Mouse (Mus musculus): ENCODE measurements around the gene Fgd6.

Gene Fgd6

DNA sequence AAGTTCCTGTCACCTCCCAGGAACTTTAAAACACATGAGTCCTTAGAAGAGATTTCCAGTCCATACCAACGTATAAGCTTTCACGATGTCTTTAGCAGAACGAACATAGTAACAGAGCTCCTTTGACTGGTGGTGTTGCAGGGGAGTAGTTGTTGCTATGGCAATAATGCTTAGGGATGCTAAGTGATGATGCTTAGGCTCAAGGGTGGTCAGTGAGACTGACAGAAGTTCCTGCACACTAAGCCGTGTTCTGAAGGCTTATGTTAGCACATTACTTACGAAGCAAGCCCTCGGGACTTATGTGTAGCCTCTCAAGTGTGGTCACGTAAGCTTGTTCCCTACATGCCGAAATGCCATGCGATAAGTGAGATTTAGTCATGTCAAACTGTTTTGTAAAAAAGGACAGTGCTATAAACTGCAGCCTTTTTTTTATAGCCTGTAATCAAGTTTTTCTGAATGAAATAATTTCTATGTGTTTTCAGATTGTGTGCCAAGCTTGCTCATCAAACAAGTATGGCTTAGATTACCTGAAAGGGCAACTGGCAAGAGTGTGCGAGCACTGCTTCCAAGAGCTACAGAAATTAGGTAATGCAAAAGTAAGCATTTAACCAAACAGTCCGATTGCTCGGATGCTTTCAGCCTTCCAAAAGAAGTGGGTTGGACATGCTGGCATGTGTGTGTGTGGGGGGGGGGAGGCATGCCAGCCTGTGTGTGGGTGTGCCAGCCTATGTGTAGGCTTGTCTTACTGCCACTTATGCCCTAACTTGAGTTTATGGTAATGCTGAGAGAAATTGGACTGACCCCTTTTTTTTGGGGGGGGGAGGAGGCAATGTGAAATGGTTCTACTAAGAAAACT, 99.0 kb downstream of the Fgd6 start:
- no peak for DNase-seq (ENCODE audit: low spot score in 2 of 2)

DNA sequence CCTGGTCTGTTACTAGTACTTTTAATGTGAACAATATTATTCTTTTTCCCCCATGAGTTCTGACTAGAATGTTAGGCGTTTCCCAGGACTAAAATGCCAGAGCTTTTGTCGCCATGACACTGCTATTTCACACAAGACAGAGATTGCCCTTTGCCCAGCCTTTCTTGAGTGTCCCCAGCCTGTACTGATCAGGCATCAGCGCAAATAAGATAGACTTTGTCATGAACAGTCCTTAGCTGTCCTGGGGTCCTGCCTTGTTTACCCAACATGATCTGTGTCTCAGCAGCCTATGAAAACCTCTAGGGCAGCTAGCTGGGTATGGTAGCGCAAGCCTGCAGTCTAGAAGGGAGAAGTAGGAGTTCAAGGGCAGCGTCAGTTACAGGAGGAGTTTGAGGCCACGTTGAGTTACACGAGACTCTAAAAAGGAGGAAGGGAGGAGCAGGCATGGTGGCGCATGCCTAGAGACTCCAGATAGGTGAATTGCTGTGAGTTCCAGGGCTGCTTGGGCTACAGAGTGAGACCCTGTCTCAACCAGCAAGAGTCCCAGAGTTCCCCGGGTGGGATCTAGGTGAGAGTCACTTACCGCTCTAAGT, 103.2 kb downstream of the Fgd6 start:
- DNase-seq (ENCODE audit: low spot score in 2 of 2), result no peak

DNA sequence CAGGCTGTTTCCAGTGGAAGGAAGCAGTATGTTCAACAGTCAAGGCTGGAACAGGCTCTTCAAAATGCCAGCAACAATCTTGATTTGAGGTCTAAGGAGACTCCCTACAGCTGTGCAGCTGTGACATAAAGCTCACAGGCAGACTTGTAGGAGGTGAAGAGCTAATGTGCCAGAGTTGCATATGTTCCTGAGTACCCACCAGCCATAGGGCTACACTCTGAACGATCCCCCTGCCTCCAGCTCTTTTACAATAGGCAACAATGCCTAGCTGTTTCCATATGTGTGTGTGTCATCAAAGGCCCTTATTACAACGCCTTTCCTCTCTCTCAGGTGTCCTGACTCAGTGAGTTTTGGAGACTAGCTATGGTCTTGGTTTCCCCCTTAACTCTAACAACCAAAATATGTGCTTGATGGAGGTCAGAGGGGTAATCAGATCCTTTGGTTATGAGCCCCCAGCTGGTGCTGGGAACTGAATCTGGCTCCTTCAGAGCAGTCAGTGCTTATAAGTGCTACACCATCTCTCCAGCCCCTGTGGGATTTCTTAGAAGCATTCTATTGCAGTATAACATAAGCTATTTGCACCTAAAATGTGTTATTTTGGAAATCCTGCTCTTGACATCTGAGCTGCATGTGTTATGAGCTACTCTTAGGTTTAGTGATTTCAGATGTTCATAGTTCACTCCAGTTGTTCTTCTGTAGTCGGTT, 104.6 kb downstream of the Fgd6 start:
- no peak for DNase-seq (ENCODE audit: low spot score in 2 of 2)

DNA sequence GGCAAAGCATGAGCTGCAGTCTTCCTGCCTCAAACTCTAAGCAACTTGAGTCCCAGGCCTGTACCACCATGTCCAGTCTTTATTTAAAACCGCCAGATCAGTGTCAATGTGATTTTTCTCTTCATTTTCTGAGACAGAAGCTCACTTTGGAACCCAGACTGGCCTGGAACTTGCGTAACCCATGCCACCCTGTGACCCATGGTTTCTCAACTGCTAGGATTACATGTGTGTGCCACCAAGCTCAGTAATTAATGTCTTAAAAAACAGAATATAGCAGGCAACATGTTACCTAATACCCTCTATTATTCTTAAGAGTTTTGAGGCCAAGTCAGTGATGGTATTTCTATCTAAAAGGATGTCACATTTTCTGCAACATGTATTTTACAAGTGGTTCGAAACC, 106.6 kb downstream of the Fgd6 start:
- no peak for DNase-seq (ENCODE audit: low spot score in 2 of 2)

DNA sequence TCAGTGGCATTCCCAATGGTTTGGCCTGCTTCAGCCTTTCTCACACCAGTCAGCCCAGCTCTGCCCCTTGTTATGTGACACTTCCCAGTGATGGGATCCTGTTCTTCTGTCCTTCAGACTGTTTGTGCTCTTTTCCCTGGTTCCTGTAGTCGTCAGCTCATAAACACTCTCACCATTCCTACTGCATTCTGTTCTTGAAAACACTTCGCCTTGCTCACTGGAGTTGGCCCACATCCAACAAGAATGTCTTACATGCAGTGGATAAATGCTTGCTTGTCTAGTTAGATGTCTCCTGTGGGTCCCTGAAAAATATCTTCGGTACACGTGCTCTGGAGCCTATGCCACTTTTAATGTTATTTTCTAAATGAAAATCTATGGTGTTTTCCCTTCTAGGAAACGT, 108.8 kb downstream of the Fgd6 start:
- no peak for DNase-seq (ENCODE audit: low spot score in 2 of 2)

DNA sequence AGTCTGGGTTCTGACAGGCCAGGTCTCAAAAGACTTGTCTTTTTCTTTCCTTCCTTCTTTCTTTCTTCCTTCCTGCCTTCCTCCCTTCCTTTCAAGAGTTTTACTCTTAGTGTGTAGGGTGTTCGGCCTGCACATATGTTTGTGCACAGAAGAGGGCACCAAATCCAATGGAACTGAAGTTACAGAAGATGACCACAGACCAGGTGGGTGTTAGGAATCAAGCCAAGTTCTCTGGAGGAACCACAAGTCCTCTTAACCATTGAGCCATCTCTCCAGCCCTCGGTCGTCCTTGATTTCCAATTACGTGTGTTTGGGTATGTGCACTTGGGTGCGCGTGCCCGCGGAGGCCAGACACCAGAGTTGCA, 111.6 kb downstream of the Fgd6 start:
- DNase-seq (ENCODE audit: low spot score in 2 of 2), result no peak

DNA sequence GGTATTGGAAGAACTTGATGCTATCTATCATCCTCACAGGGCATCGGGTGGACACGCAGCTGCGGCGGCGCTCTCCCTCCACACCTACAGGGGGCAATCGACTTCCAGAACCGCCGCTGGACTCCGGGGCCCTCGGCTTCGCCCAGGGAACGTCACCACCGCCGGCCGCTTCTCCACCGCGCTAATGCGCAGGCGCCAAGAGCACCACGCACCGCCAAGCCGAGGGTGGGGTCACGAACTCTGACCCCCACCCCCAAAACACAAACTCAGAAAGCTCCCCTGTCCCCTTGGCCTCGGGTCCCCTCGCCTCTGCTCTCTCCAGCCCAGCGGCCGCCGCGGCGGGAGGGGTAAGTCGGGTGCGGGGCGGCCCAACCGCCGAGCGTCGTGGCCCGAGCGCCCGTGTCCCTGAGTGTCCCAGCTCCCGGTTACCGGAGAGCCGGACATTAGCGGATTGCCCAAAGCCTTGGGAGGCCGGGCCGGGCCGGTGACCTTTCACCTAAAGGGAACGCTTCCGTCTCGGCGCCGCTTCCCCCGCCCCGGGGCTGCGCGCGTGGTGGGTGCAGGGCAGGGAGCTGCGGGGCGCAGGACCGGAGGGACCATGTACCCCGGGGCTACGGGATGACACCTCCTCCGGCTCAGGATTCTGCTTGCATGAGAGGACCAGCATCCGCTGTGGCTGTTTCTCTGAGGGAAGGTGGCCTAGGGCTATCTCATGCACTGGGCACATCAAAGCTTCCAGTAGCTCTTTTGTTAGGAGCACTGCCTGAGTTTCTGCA, 112.1 kb downstream of the Fgd6 start, which contains the start of gene Nr2c1:
Gene Nr2c1, plus strand, starts transcription at position 268 of the 776 bp plus-strand sequence.
- peak; percentile 56 to 63 for DNase-seq (ENCODE audit: low spot score in 2 of 2)

DNA sequence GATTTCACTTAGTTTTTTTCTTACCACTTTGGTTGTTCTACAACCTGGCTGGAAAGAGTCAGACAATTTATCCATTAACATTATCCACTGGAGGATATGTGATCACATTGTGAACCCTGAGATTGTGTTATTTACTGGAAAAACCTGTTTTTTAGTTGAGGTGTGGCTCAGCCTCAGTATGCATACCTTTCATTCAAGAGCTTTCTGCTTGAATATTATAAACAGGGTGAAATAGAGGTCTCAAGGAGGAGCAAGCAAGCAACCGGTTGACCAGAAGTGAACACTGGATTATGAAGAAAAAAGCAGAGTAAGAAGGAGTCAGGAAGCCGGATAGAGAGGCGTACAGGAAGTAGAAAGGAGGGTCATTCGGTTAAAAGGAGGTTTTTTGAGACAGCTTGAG, 115.7 kb downstream of the Fgd6 start:
- no peak for DNase-seq (ENCODE audit: low spot score in 2 of 2)

DNA sequence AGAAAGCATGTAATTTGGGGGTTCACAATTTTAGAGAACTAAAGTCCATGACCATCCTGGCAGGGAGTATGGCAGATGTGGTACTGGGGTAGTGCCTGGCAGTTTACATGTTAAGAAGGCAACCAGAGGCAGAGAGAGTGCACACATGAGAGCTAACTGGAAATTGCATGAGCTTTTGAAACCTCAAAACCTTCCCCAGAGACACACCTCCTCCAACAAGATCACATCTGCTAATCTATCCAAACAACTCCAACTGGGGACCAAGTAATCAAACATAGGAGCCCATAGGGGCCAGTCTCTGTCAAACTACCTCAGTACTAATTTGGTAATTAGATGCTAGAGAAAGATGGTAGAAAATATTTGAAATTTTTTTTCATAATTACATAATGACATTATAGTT, 118.0 kb downstream of the Fgd6 start:
- no peak for DNase-seq (ENCODE audit: low spot score in 2 of 2)

DNA sequence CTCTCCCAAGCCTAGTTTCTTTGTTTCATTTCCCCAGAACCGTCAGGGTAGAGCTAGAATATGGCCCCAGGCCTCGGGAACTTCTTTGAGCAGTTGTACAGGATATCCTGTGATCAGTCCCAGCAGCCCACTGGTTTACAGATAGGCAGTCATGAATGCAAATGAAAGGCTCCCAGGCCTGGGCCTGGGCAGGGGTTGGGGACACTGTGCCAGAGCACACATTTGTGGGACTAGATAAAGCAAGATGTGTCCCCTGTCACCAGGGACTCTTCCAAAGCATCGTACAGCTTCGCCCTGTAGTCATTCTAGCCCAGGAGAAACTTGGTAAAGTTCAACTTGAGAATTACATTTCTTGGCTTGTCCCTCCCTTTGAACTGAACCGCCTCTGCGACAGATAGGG, 123.2 kb downstream of the Fgd6 start:
- no peak for DNase-seq (ENCODE audit: low spot score in 2 of 2)

DNA sequence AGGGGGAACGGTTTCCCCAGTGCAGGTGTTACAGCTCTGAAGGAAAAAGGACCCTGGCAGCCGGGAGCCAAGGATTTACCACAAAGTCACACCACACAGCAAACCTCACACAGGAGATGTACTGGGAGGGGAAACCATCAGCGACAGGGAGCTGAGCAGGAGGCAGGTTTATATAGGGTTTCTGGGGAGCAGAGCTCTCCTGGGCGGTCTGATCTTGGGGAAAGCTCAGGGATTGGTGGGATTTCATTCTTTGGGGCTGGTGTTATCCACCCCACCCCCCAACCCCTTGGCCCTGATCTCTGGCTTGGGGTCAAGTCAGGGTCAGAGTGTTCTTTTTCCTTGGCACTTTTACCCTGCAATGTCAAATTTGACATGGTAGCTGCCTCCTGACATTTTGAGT, 123.6 kb downstream of the Fgd6 start:
- DNase-seq (ENCODE audit: low spot score in 2 of 2), result no peak

DNA sequence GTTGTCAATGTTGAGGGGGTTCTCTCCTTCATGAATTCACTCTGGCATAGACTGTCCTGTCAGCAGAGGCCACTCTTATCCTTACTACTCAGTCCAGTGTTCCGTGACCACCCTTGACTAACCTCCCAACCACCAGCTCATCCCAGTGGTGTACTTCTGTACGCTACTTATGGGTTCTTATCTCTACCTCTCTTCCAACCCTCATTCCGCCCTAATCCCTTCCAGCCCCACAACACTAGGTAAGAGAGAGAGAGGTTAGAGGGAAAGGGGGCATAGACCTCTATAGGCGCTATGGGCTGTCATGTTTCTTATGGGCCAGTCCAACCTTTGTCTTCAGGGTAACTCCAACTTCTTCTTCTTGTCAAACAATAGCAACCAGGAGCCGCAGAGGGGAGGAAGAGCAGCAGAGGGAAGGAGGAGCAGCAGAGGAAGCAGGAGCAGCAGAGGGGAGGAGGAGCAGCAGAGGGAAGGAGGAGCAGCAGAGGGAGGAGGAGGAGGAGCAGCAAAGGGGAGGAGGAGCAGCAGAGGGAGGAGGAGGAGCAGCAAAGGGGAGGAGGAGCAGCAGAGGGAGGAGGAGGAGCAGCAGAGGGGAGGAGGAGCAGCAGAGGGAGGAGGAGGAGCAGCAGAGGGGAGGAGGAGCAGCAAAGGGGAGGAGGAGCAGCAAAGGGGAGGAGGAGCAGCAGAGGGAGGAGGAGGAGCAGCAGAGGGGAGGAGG, 125.4 kb downstream of the Fgd6 start:
- DNase-seq (ENCODE audit: low spot score in 2 of 2), result no peak

DNA sequence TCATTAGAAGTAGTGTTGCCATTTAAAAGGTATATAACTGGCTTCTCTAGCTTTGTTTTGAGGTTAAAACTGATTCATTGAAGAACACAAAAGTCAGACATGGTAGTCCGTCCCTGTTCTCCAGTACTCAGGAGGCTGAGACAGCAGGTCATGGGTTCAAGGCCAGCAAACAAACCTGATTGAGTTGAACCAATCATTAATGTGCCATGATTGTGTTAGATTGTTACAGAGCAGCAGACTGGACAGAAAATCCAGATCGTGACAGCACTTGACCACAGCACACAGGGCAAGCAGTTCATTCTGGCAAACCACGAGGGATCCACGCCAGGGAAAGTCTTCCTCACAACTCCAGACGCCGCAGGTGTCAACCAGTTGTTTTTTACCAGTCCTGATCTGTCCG, 126.2 kb downstream of the Fgd6 start:
- no peak for DNase-seq (ENCODE audit: low spot score in 2 of 2)

DNA sequence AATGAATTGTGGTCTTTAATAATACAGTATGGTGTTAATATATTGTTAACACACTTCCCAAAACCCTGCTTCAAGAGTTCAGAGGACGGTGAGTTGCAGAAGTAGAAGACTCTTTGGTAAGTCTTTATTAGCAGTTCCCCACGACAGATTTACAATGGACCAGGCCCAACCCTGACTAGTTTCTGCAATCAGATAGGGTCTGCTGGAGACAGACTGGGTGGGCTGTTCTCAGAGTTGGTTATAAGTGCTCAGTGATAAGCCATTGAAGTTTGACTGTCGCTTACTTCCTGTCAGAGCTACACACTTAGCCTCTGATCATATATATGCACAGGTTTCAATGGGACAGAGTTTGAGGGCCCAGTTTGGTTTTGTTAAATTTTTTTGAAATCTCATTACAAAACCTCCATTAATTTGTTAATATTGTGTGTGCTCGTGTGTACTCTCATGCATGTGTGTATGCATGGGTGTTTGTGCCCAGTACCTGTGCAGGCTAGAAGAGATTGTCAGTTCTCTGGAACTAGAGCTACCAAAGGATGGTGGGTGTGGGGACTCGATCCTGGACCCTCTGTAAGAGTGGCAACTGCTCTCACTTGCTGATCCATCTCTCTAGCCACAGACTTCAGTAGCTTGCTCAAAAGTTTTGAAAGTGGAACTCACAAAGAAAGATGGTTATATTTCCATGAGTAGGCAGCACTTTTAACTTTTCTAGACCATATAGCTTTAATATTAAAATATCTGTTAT, 128.5 kb downstream of the Fgd6 start:
- no peak for DNase-seq (ENCODE audit: low spot score in 2 of 2)

DNA sequence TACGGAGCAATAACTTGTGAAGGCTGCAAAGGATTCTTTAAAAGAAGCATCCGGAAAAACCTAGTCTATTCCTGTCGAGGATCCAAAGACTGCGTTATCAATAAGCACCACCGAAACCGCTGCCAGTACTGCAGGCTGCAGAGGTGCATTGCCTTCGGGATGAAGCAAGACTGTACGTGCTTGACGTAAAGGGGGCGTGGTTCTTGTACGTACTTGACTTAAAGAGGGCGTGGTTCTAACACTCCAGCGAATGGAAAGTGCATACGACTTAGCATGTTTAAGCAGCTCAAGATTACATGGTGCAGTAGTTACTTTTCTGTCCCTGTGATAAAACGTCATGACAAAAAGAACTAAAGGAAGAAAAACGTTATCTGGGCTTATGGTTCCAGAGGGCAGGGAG, 129.6 kb downstream of the Fgd6 start:
- DNase-seq (ENCODE audit: low spot score in 2 of 2), result no peak

DNA sequence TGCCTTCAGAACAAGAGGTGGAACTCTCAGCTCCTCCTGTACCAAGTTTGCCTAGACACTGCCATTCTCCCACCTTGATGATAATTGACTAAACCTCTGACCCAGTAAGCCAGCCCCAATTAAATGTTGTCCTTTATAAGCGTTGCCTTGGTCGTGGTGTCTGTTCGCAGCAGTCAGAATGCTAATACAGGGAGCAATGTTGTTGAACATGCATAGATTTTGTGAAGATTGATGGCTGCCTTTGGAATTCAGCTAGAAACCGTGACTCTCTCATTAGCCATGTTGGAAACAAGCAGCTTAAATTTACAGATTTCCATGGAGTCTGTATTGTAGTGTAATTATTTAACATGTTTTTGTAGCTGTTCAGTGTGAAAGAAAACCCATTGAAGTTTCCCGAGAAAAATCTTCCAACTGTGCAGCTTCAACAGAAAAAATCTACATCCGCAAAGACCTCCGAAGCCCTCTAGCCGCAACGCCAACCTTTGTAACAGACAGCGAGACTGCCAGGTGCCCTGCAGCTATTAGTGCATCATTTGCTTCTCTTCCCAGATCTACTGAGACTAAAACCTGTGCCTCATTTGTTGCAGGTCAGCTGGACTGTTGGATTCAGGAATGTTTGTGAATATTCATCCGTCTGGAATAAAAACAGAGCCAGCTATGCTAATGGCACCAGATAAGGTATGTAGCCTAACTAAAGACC, 131.4 kb downstream of the Fgd6 start:
- no peak for DNase-seq (ENCODE audit: low spot score in 2 of 2)

DNA sequence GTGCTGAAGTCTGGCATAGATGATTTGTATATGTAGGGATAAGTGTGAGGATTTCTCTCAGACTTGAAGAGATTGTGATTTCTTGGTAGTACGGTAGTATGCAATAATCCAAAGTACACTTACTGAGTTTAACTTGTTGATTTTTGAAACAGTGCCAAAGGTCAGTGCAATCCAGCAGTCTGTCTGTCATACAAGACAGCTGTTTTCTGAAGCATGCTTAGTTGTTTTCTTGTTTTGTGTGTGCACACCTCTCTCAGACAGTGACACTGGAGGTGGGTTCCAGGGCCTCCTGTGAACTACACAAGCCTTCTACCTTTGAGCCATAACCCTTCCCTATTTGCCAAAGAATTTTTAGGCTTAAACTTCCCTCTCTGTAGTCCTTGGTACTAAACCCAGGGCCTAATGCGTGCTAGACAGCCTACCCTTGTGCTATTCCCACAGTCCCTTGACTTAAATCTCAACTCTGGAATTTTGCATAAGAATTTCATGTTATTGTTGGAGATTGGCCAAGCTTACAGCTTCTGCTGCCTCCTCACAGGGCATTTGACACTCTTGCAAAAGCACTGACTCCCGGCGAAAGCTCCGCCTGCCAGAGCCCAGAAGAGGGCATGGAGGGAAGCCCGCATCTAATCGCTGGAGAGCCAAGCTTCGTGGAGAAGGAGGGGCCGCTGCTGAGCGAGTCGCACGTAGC, 135.8 kb downstream of the Fgd6 start:
- no peak for DNase-seq (ENCODE audit: low spot score in 2 of 2)

DNA sequence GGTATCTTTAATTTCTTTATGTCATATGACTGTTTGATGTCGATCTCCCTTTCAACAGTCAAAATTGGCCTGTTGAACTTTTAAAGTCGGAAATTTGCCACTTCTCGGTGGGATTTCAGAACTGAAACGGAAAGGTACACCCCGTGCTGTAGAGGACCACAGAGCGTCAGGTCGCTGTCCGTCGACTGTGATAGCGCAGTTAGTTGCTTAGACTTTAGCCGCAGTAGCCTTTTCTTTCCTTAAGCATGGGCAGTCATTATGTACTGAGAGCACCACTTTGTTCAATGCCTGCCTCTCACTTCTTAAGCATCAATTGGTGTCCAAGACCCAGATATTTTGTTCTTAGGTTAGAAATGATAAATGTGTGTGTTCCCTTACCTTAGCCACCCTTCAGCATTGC, 136.3 kb downstream of the Fgd6 start:
- no peak for DNase-seq (ENCODE audit: low spot score in 2 of 2)

DNA sequence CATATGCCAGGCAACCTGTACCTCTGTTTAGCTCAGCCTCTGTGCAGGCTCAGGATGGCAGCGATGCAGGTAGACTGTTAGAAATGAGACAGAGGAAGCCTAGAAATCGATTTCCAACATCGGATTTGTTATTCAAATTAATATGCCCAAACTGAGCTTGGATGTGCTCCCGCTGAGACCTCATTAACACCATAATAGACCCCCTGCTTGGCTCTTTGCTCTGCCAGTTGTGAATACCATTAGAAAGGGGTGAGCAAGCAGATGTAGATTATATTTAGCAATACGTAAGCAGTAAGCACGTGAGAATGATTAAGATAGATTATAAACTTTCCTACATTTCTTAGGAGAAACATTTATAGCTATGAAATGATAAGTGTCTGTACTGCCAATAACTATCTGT, 136.9 kb downstream of the Fgd6 start:
- DNase-seq (ENCODE audit: low spot score in 2 of 2), result no peak

DNA sequence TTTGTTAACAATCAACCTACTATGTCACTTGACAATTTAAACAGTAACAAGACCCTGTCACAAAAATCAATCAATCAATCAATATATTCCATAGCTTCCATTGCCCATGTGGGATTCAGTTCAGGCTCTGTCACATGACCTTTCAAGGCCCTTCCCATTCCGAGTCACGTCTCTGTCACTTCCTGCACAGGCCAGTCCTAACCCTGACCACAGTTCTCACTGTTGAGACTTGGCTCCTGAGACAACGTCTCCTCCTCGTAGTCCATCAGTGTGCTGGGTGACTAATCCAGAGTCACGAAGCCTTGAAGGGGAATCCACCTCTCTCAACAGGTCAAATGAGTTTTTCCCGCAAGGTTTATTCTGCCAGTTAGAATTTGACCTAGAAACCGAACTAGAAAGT, 138.9 kb downstream of the Fgd6 start:
- no peak for DNase-seq (ENCODE audit: low spot score in 2 of 2)
